Mouse (Mus musculus): ENCODE results near the gene Cpa4.

The Cpa4 gene

DNA sequence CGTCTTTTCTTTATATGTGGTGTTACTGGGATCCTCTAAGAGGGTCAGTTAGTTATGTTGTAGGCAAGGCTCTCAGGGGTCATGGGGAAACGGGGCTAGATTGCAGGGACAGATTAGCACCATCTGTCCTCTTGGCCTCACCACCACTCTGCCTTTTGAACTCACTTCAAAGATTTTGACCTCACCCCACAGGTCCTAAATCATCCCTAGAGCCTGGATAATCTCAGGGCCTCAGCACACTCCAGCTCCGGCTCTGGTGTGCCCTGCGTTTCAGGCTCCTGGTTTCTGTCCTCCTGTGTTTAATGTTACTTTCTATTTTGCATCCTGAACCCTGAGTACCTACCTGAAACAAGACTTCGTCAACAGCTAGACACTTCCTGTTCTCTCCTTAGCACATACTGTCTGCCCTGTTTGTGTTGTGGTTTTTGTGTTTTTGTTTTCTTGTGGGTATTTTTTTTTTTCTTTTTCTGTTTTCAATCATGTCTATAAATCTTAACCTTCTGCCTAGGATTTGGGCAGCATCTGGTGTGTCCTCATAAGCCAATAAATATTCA, 23.8 kb downstream of the Cpa4 start:
- DNase-seq (ENCODE audit: low read depth, low spot score) = no peak

DNA sequence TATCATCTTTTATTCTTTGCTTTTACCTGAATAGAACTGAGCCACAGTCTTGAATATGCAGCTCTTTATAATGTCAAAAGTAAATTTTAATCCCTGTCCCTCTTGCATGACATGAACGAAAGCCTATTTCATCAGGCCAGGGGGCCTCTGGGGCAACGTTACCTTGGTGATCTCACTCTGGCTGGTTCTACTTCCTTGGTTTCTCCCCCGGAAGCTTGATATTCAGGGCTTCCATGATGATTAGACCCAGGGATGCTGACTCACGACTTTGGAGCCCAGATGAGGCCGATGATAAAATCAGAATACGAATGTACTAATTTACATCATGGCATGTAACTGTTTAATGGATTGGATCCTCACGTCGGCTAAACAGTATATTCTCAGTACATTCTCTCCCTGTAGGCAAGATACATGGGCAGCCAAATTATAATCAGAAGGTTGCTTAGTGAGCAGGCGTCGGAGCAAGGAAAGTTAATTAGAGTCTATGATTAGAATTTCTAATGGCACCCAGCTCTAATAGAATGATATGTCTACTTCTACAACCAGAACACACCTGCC, 24.3 kb downstream of the Cpa4 start:
- no peak for DNase-seq (ENCODE audit: low read depth, low spot score)

DNA sequence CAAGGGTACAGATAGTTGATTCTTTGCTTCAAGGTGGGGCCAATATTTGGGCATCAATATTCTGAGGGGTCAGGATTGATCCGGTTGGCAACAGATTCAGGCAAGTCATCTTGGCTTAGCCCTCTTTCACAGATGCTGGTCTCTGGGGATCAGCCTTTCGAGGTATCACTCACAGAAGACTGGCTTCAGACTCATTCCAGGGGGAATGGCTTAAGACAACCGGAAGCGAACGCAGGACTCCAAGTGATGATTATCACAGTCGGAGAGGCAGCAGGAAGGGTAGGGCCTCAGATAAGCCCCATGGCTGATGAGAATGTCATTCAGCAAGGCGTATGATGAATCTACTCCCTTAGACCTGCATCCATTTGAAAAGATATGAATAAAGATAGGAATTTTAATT, 26.2 kb downstream of the Cpa4 start:
- no peak for DNase-seq (ENCODE audit: low read depth, low spot score)

GRCm38 (mm10) chr6:30596230-30596898, 28.2 kb downstream of the Cpa4 start:
- no peak for DNase-seq (ENCODE audit: low read depth, low spot score)

DNA sequence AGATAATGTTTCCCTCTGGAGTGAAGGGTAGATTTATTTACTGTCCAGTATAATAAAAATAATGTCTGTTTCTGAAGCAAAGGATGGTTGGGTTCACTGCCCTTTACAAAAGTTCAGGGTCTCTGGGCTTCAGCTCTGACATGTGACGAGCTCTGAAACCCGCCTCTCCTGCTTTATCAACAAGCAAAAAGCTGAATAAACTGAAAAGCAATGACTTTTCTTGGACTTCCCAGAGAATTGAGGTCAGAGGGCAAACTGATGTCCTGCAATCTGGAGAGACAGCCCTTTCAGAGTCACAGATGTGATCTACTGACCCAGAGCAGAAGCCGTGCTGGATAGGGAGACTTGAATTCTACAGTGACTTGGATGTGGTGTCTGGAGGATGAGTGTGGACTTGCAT, 31.9 kb downstream of the Cpa4 start:
- no peak for DNase-seq (ENCODE audit: low read depth, low spot score)

- DNase-seq (ENCODE audit: low read depth, low spot score) = peak; percentile 46
Observed at GRCm38 (mm10) chr6:30600995-30601394, 32.8 kb downstream of the Cpa4 start.

DNA sequence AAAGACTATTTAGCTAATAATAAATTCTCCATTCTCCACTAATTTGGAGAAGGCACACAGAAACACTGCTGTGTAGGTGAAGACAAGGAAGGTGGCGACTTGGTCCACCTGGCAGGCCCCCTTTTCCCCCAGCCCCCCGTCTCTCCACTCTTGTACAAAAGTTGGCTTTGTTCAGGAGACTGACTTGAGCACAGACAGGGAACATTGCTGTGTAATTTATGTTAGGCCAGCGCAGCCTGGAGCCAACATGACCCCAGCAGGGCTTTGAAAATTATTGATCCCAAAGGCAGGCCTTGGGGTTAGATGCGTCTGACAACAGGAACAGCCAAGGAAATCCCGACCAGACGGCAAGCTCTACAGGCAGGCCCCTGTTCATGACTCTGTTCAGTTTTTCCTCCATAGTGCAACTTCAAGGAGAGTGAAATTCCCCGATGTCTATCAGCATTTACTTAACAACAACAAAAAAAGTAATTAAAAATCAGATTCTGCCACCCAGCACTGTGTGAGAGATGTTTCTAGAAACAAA, 36.2 kb downstream of the Cpa4 start:
- DNase-seq (ENCODE audit: low read depth, low spot score) = no peak

DNA sequence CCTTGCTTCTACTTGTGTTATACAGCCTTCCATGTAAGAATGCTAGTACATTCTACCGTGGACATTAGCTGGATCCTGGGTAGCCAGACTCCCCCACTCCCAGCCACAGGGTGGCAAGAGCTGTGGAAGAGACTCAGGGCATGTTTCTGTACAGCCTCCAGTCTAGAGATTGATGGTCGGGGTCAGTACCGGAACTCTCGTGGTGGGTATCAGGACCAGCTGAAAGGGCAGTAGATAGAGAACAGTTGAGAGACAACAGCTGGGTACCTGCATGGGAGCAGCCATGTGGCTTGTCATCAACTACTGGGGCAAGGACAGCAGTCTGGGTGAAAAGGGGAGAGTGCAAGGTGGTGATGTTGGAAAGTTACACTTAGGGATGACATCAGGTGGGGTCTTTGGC, 36.9 kb downstream of the Cpa4 start:
- no peak for DNase-seq (ENCODE audit: low read depth, low spot score)

GRCm38 (mm10) chr6:30605672-30606071, 37.5 kb downstream of the Cpa4 start:
- no peak for DNase-seq (ENCODE audit: low read depth, low spot score)

DNA sequence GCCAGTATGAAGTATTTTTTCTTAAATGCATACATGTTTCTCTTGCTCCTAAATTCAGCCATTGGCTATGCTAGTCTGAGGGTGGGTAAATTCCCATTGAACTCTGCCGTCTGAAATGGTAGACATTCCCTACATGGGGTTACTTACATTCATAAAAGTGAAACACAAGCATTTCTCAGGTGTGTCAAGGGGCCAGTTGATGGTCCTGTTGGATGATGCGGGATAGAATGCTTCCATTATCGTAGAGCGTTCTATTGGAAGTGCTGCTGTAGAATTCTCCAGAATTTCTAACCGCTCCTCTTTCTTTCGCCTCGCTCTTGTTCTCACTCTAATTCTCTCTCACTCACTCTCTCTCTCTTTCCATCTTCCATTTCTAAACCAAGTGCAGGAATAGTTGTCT, 42.5 kb downstream of the Cpa4 start, which contains the start of gene Cpa5:
Gene Cpa5, plus strand, starts transcription at position 301 of the 400 bp plus-strand sequence.
- no peak for DNase-seq (ENCODE audit: low read depth, low spot score)

DNA sequence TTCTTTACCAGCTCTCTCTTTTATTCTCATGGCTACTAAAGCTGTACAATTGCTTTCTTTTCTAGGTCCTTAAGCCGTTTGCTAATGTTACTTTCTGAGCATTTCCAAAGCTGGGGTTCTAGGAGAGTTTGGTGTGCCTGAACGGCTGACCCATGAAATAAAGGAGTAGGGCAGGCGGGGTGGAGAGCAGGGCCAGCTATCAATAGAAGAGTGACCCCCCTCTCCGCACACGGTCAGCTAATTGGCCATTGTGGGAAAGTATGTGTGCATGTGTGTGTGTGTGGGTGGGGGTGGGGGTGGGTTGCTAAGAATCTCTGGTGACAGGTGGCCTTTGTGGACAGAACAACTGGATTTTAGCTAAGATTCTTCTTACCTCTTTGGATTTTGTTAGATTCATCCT, 43.0 kb downstream of the Cpa4 start:
- no peak for DNase-seq (ENCODE audit: low read depth, low spot score)

DNA sequence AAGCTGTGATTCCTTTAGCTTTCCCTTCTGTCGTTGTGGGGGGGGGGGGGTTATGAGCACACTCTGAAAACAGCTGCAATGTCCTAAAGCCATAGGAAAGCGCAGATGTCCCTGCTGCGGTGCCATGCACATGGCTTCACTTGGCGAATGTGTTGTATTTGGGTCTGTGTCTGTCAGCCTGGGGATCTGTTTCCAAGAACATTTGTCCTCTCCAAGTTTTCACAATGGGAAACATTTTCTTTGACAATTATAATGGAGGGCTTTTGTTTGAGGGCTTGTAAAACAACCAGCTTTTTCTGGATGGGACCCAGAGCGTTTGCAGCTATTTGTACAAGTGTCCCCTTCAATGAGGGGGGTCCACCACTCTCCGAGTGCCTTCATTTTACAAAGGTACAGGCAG, 46.1 kb downstream of the Cpa4 start:
- DNase-seq (ENCODE audit: low read depth, low spot score) = peak; percentile 4

DNA sequence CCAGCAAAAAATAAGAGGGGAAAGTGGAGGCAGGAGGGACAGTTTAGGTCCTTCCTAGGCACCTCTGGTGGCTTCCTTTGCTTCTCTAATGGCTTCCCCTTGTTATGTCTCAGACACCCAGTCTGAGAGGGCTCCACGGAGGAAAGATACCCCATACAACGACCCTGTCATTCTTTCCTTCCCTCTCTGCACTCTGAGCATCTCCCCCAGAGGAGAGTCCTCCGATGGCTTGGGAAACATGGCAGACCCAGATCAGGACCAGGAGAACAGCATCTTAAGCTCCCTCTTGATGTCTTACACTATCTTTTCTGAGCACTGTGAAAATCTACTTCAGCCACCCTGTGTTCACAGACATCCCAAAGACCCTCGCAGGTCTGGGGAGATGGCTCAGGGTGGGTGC, 47.6 kb downstream of the Cpa4 start:
- DNase-seq (ENCODE audit: low read depth, low spot score) = no peak

DNA sequence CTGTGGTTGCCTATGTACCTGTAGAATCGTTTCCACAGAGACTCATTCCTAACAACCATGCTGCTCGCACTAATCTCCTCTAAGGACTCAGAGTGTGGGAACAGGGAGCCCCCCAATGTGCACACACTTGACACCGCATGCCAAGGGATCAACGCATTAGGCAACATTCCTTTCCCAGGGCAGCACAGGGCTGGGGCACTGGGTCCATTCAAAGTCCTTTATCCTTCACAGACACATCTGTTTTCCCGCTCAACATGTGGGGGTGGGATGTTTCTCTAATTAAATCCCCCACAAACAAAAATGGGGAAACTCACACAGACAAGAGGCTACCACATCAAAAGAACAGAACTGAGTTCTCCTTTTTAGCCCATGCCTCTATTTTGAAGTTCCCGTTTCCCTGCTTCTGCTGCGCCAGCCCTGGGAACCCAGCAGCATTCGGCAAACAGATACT, 48.3 kb downstream of the Cpa4 start:
- no peak for DNase-seq (ENCODE audit: low read depth, low spot score)

DNA sequence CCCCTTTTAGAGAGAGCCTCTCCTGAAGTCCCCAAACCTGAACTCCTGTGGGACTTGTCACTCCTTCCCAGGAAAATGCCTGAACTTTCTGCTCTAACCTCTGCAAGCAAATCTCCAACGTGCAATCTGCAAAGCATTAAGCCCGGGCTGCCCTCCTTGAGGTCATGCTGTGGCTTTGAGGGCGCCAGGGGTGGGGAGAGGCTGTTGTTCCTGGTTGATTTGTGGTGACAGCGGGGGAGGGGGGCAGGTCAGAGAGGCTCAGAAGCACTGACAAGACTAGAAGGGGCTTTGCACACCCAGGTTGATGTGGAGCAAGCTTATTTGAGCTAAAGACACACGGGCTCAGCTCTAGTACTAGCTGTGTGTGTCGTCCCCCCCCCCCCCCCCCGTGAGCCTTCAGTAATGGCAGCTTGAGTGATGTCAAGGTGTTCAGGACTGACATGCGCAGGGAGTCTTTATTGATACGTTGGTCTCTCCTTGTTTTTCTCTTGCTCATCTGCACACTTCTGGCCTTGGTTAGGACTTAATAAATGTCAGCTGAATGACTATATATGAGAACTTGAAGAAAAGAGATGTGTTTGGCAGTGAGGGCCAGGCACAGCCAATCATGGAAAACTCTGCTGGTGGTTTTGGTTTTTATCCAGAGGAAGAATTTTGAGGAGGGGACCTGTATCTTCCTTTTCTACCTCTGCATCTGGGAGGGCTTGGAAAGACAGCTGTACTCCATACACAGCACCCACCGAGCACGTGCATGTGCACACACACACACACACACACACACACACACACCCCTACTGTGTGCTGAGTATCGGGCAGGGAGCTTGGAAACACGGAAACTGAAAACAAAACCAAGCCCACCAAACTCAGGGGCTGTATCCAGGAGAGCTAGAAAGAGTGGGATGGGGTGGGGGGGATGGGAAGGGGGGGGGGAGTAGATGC, 49.1 kb downstream of the Cpa4 start:
- peak; percentile 43 for DNase-seq (ENCODE audit: low read depth, low spot score)

GRCm38 (mm10) chr6:30617959-30618590, 49.9 kb downstream of the Cpa4 start:
- DNase-seq (ENCODE audit: low read depth, low spot score) = peak; percentile 33

DNA sequence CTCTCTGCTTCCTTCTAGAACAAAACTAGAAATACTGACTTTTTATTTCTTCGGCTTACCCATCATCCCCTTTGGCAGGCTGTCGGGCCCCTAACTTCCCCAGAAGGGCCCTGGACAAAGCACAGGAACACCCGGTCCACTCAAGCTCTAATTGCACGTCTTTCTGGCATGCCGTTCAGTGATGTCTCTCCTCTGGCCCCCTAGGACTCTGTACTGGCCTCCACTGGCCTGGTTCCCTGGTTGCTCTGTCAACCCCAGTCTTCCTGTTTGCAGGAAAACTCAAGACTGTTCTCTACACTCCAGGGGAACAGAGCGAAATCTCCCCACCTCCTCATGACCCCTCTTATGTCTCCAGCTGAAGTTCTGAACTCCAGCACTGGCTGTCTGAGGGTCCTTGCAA, 50.6 kb downstream of the Cpa4 start:
- DNase-seq (ENCODE audit: low read depth, low spot score) = no peak

- peak; percentile 9 for DNase-seq (ENCODE audit: low read depth, low spot score)
Observed at GRCm38 (mm10) chr6:30619606-30620005, 51.4 kb downstream of the Cpa4 start.

GRCm38 (mm10) chr6:30620591-30620990, 52.4 kb downstream of the Cpa4 start:
- DNase-seq (ENCODE audit: low read depth, low spot score) = no peak

- DNase-seq (ENCODE audit: low read depth, low spot score) = no peak
Observed at GRCm38 (mm10) chr6:30620994-30621393, 52.8 kb downstream of the Cpa4 start.

GRCm38 (mm10) chr6:30621986-30622389, 53.8 kb downstream of the Cpa4 start:
- no peak for DNase-seq (ENCODE audit: low read depth, low spot score)

Measured in ZHBTc4 (cell line).